Mouse (Mus musculus) stomach, postnatal 0 days (tissue): ENCODE results near the gene Ermap. TPM values are rescaled to one million over a fixed set of nuclear protein-coding genes. Genes with fewer than 3 reads are reported as not detected.

Experiments used
- ATAC-seq: fragments of 200-750 bp; cut with Nextera tagmentation; 2 replicates; pipeline ENCODE4 v1.8.0; 2017; ENCODE audit not compliant: low FRiP score, low TSS enrichment
- DNase-seq: peaks from one replicate; pipeline ENCODE4 v3.0.0-alpha.2; 2016; ENCODE audit warnings: low spot score
- H3K27ac ChIP-seq: fragments of 300-500 bp; sonication (generic); replicated peaks from 2 replicates; pipeline ENCODE4 v1.5.1; 2014; ENCODE audit warnings: mild to moderate bottlenecking, control low read depth
- H3K27me3 ChIP-seq: fragments of 300-500 bp; sonication (generic); 2 replicates; pipeline ENCODE4 v1.6.1; 2014; ENCODE audit warnings: low read length; ENCODE audit not compliant: control insufficient read depth, insufficient read depth
- H3K36me3 ChIP-seq: fragments of 300-500 bp; sonication (generic); 2 replicates; pipeline ENCODE4 v1.6.1; 2014; ENCODE audit warnings: low read length, mixed read lengths; ENCODE audit not compliant: control insufficient read depth, insufficient read depth
- H3K4me1 ChIP-seq: fragments of 300-500 bp; sonication (generic); replicated peaks from 2 replicates; pipeline ENCODE4 v1.6.1; 2014; ENCODE audit warnings: antibody characterized with exemption; ENCODE audit not compliant: control insufficient read depth, insufficient read depth
- H3K4me2 ChIP-seq: fragments of 300-500 bp; sonication (generic); replicated peaks from 2 replicates; pipeline ENCODE4 v1.6.1; 2014; ENCODE audit warnings: low read depth, mild to moderate bottlenecking, control low read depth, moderate library complexity
- H3K4me3 ChIP-seq: fragments of 300-500 bp; sonication (generic); 2 replicates; pipeline ENCODE4 v1.5.1; 2014; ENCODE audit warnings: low read depth, low read length, control low read depth
- H3K9ac ChIP-seq: fragments of 300-500 bp; sonication (generic); 2 replicates; pipeline ENCODE4 v1.6.1; 2014; ENCODE audit warnings: mild to moderate bottlenecking, low read length, control low read depth, mixed read lengths
- H3K9me3 ChIP-seq: fragments of 300-500 bp; sonication (generic); 2 replicates; pipeline ENCODE4 v1.6.1; 2016; ENCODE audit warnings: low read length; ENCODE audit not compliant: control insufficient read depth
- CTCF ChIP-seq: IDR thresholded peaks from 2 replicates; pipeline ENCODE4 v1.5.1; 2016; ENCODE audit warnings: antibody characterized with exemption, low read depth, mild to moderate bottlenecking, moderate library complexity
- EP300 ChIP-seq: optimal IDR thresholded peaks from 2 replicates; pipeline ENCODE3; 2016; ENCODE audit warnings: antibody characterized with exemption
- WGBS: fragments of 180-500 bp; shearing (Covaris S2); extraction: QIAGEN DNeasy Blood & Tissue Kit; methylation state at CpG from one replicate; pipeline ENCODE4 v1.1.7; 2014; 5-methylcytosine and 5-hydroxymethylcytosine counted together
- polyA plus RNA-seq: library from polyadenylated mRNA; unstranded; fragments of >200 nt; fragmentation: Nextera tagmentation; extraction: Ambion mirVana; gene quantifications from 2 replicates; pipeline ENCODE4 v1.2.1, GENCODE M21; 2015

Ermap gene
- polyA plus RNA-seq, 1 experiment from 2014 or later: 0.42 TPM

- WGBS: 85% methylated on average over 8 of the region's 9 CpGs
- ATAC-seq (no peak), DNase-seq (no peak)
- Histone ChIP-seq H3K27me3 (no peaks in the 10 kb centered on the region), H3K4me2 (no peak overlapping the region), H3K4me1 (no peaks in the 10 kb centered on the region), H3K9me3 (no peaks in the 10 kb centered on the region), H3K4me3 (no peak overlapping the region), H3K36me3 (no peaks in the 10 kb centered on the region), H3K9ac (no peak overlapping the region), H3K27ac (no peak overlapping the region)
- no peak for TF ChIP-seq CTCF
- TF ChIP-seq EP300: no peak
Observed at GRCm38 (mm10) chr4:119181456-119181855, 8.4 kb downstream of the Ermap start.

- H3K4me3 ChIP-seq: no peak overlapping the region
- H3K4me2 ChIP-seq: no peak overlapping the region
- DNase-seq (no peak), ATAC-seq (no peak)
- H3K27me3 ChIP-seq: no peaks in the 10 kb centered on the region
- H3K9me3 ChIP-seq: no peaks in the 10 kb centered on the region
- H3K9ac ChIP-seq: no peak overlapping the region
- 43% methylated on average over 4 of the region's 4 CpGs for WGBS
- H3K4me1 ChIP-seq: no peaks in the 10 kb centered on the region
- no peak overlapping the region for H3K27ac ChIP-seq
- no peaks in the 10 kb centered on the region for H3K36me3 ChIP-seq
- peak; percentile 33; the same call in 1 of the 2 replicates for TF ChIP-seq CTCF
- TF ChIP-seq EP300: no peak
Observed at GRCm38 (mm10) chr4:119180133-119180707, 9.6 kb downstream of the Ermap start.

DNA sequence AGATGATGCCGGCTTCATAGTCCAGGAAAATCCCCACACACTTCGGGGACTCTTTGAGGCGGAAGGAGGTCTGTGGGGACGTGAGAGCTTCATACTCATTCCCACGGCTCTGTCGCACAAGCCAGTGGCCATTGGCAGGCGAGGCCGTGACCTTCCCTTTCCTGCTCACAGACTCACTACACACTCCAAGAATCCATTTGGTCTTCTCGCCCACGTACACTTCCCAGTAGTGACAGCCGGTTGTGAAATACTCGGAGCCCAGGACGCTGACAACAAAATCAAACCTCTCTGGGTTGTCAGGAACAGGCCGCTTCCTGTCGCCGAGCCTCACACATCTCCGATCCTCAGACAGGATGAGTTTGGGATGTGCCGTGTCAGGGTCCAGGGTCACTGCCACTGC is 11.5 kb downstream of the Ermap start:
- Histone ChIP-seq H3K27ac (no peak overlapping the region), H3K9ac (no peak overlapping the region), H3K4me1 (peaks cover 2% of the 10 kb centered on the region; the same call in 1 of the 2 replicates), H3K4me2 (no peak overlapping the region), H3K4me3 (no peak overlapping the region), H3K27me3 (no peaks in the 10 kb centered on the region), H3K36me3 (no peaks in the 10 kb centered on the region), H3K9me3 (no peaks in the 10 kb centered on the region)
- no peak for DNase-seq
- 71% methylated on average over 18 of the region's 18 CpGs for WGBS
- ATAC-seq: no peak
- TF ChIP-seq EP300 (no peak), CTCF (no peak)

DNA sequence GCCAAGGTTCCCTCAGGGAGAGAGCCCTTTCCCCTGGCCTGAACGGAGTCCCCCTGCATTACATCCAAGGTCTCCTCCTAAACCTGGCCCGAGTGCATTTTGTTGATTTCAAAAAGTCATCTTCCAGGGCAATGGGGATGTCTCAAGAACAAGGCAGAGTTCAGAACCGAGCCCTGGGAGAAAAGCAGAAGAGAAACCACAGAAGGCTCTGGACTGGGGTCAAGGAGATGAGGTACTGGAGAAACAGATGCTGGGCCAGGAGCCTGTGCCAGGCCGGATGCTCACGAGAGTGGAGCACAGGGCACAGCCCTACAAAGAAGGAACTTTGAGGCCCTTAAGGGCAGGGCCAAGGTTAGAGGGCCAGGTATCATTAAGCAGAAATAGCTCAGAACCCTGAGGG is 12.1 kb downstream of the Ermap start:
- no peak for TF ChIP-seq EP300
- no peak for TF ChIP-seq CTCF
- 68% methylated on average over 5 of the region's 5 CpGs for WGBS

DNA sequence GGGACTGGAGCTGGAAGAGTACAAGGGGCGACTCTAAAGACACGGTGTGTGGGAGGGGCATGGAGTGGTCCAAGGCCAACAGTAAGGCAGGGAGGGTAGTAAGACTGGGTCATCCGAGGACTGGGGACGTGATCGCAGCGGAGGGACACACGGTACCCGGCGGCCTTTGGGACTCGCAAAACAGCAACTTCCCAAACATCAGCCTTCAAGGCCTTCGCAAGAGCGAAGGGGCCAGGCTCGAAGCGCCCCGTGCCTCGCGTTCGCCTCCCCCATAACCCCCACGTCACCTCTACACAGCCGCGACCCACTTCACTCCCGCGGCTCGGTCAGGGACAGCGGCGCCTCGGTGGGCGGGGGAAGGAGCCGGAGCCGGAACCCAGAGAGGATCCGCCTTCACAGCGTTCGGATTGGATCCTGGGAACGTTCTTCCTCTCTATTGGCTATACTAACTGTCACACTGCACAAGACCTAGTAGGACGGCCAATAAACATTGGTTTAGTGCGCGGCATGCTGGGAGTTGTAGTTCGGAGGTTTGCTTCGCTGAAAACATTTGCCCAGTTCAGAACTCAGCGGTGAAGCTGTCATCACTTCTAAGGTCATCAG is 15.9 kb downstream of the Ermap start, which contains the start of gene Zfp691:
TSS of gene Zfp691 (minus strand) at position 345 of the 603 bp plus-strand sequence.
- under 1% methylated on average over 40 of the region's 40 CpGs for WGBS
- no peak within 1 kb of the TSS; the same call in 1 of the 2 replicates for H3K27ac ChIP-seq
- ATAC-seq (peak; percentile 100), DNase-seq (peak; percentile 93)
- H3K4me1 ChIP-seq: peaks cover 6% of the 10 kb centered on the region; the same call in 1 of the 2 replicates
- peak within 1 kb of the TSS; percentile 76 for H3K4me3 ChIP-seq
- no peaks in the 10 kb centered on the region for H3K27me3 ChIP-seq
- peaks cover 9% of the 10 kb centered on the region for H3K36me3 ChIP-seq
- H3K9ac ChIP-seq: peak within 1 kb of the TSS; percentile 83
- H3K4me2 ChIP-seq: peak within 1 kb of the TSS; percentile 83
- TF ChIP-seq EP300 (no peak), CTCF (no peak)
- H3K9me3 ChIP-seq: no peaks in the 10 kb centered on the region

More for the DNA sequence above, 12.1 kb downstream of the Ermap start:
- H3K27ac ChIP-seq: no peak overlapping the region
- DNase-seq (no peak), ATAC-seq (no peak)
- H3K36me3 ChIP-seq: no peaks in the 10 kb centered on the region
- H3K4me3 ChIP-seq: no peak overlapping the region
- H3K9me3 ChIP-seq: no peaks in the 10 kb centered on the region
- no peak overlapping the region for H3K9ac ChIP-seq
- H3K27me3 ChIP-seq: no peaks in the 10 kb centered on the region
- peaks cover 6% of the 10 kb centered on the region; the same call in 1 of the 2 replicates for H3K4me1 ChIP-seq
- H3K4me2 ChIP-seq: no peak overlapping the region

- ATAC-seq (no peak), DNase-seq (no peak)
- H3K27me3 ChIP-seq: no peaks in the 10 kb centered on the region
- H3K4me3 ChIP-seq: peak overlapping the region; percentile 76
- peaks cover 6% of the 10 kb centered on the region; the same call in 1 of the 2 replicates for H3K4me1 ChIP-seq
- no peaks in the 10 kb centered on the region for H3K9me3 ChIP-seq
- TF ChIP-seq EP300: no peak
- TF ChIP-seq CTCF: no peak
- 33% methylated on average over 18 of the region's 18 CpGs for WGBS
- H3K4me2 ChIP-seq: peak overlapping the region; percentile 83
- H3K36me3 ChIP-seq: peaks cover 9% of the 10 kb centered on the region
- peak overlapping the region; percentile 83 for H3K9ac ChIP-seq
- no peak overlapping the region for H3K27ac ChIP-seq
Observed at GRCm38 (mm10) chr4:119172919-119173650, 16.7 kb downstream of the Ermap start.
